Mouse (Mus musculus) small intestine, adult 2 months (tissue): ENCODE measurements around the gene Slc22a2.

Source experiments
- CTCF ChIP-seq: fragments of 200-500 bp; IDR thresholded peaks from 2 replicates; pipeline ENCODE4 v1.5.1; 2012; ENCODE audit warnings: low read depth, mild to moderate bottlenecking, control low read depth, inconsistent platforms, low read length, moderate library complexity, mixed read lengths; ENCODE audit not compliant: insufficient replicate concordance, insufficient read length; ENCODE audit errors: extremely low read depth
- POLR2A ChIP-seq: fragments of 200-500 bp; IDR thresholded peaks from 2 replicates; pipeline ENCODE4 v1.6.1; 2012; ENCODE audit warnings: low read depth, mild to moderate bottlenecking, control low read depth, inconsistent platforms, low read length, moderate library complexity

DNA sequence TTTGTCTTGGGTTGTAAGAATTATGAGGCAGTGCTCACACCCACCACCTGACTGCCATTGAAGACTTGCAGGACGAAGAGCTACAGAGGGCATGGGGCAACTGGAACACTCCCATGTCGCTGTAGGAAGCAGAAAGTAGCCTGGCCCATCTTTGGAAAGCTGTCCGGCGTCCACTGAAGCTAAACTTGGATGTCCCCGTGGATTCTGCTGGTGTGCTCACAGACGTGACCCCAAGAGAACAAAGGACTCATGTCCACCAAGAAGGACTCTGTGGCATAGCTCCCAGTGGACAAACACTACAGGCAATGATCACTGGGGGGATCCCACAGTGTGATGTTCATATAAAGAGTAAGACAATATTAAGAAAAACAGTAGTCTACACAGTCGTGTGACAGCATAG, 74.9 kb downstream of the Slc22a2 start:
- TF ChIP-seq CTCF (no peak), POLR2A (no peak)
